Mouse (Mus musculus): Measurements from ENCODE around the gene Ush2a.

GRCm38 (mm10) chr1:188878531-188879055, 616.8 kb downstream of the Ush2a start:
- TF ChIP-seq CTCF (IDR thresholded peaks at IDR 0.05; ENCODE audit: insufficient read depth, low read depth, low read length) (no peak), POLR2A (IDR thresholded peaks at IDR 0.05; ENCODE audit: insufficient read depth, low read depth, low read length) (no peak)

Measured in olfactory bulb, adult 2 months (tissue).